ENCODE assay signal across 24 mouse cellular contexts in the genomic region with DNA sequence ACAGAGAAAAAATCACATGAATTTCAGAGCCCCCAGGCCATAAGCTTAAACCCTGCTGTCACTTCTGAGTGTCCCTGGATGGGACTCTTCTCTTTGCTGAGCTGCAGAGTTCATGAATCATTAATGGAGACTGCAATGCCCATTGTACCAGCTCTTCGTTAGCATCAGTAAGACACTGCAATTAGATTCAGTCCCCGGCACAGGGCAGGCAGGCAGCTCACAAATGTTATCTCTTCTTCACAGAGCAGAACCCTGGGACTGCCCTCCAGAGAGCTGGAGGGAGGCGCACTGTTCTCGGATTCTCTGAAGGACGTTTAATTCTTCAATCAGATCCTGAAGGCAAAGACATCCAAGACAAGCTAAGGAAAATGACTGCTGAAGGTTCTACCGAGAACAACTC.
DNase-seq lines count a peak whose midpoint lies in the region; ATAC-seq and TF ChIP-seq lines count a peak whose summit lies in the region.
"Had no signal": no experiment of that assay in that cellular context is flagged by ENCODE, and none has a peak within 500 bp of the region (broad histone marks: within the 10 kb centered on the region; RNA-seq: fewer than 3 reads in every experiment).

No protein-coding gene starts in this region.

- H3K4me1 ChIP-seq in midbrain, embryonic 11.5 days (ENCODE audit: control insufficient read depth, insufficient read depth, low read length): no peaks in the 10 kb centered on the region
- H3K4me1 ChIP-seq in midbrain, embryonic 10.5 days: no peaks in the 10 kb centered on the region
- H3K4me1 ChIP-seq in midbrain, embryonic 13.5 days (replicated peaks): no peaks in the 10 kb centered on the region
- H3K4me1 ChIP-seq in midbrain, postnatal 0 days (ENCODE audit: insufficient read depth, low read length): no peaks in the 10 kb centered on the region
- H3K4me1 ChIP-seq: embryonic facial prominence, embryonic 10.5 days; embryonic facial prominence, embryonic 12.5 days had no signal

- no peak for DNase-seq in midbrain, embryonic 11.5 days (ENCODE audit: low spot score, missing footprints)
- DNase-seq in midbrain, embryonic 10.5 days (ENCODE audit: low spot score): no peak
- no peak for DNase-seq in midbrain, postnatal 0 days (ENCODE audit: low spot score)
- DNase-seq in retina, embryonic 14.5 days (ENCODE audit: low spot score): peak; percentile 26
- DNase-seq in retina, postnatal 1 day: no peak
- DNase-seq in brain, embryonic 14.5 days (ENCODE audit: low read depth): peak; percentile 63
- DNase-seq in left cerebral cortex, postnatal 4 days: no peak
- DNase-seq: adrenal gland, adult 8-10 months; adrenal gland, postnatal 14 days; adrenal gland, postnatal 36 days; cerebellum, adult 11 months; cerebellum, adult 18-20 months; cerebellum, adult 9-10 months; cerebellum, postnatal 10 days; cerebellum, postnatal 25 days; forebrain, postnatal 0 days had no signal

- H3K9me3 ChIP-seq in midbrain, embryonic 11.5 days (ENCODE audit: control insufficient read depth, low read length): no peaks in the 10 kb centered on the region; the same call in 1 of the 2 replicates
- H3K9me3 ChIP-seq in midbrain, embryonic 10.5 days (replicated peaks): no peaks in the 10 kb centered on the region
- no peaks in the 10 kb centered on the region for H3K9me3 ChIP-seq in midbrain, embryonic 13.5 days
- no peaks in the 10 kb centered on the region for H3K9me3 ChIP-seq in midbrain, postnatal 0 days (ENCODE audit: low read length)
- H3K9me3 ChIP-seq: embryonic facial prominence, embryonic 10.5 days; embryonic facial prominence, embryonic 12.5 days; forebrain, embryonic 13.5 days; forebrain, embryonic 15.5 days had no signal

- no peaks in the 10 kb centered on the region for H3K27me3 ChIP-seq in midbrain, embryonic 11.5 days (ENCODE audit: control insufficient read depth, insufficient read depth, low read length)
- H3K27me3 ChIP-seq in midbrain, embryonic 10.5 days (ENCODE audit: low read depth, poor library complexity, severe bottlenecking): no peaks in the 10 kb centered on the region
- H3K27me3 ChIP-seq in midbrain, embryonic 13.5 days: no peaks in the 10 kb centered on the region
- H3K27me3 ChIP-seq in midbrain, postnatal 0 days (ENCODE audit: insufficient read depth, low read length): no peaks in the 10 kb centered on the region
- H3K27me3 ChIP-seq: embryonic facial prominence, embryonic 12.5 days; forebrain, embryonic 13.5 days; forebrain, embryonic 15.5 days; Patski had no signal

- TF ChIP-seq POLR2A in brain, embryonic 14.5 days (IDR thresholded peaks at IDR 0.05; ENCODE audit: borderline replicate concordance, extremely low read depth, insufficient read depth, insufficient read length, poor library complexity, severe bottlenecking): no peak

- H3K9ac ChIP-seq in midbrain, embryonic 11.5 days (ENCODE audit: low read length): no peak overlapping the region
- H3K9ac ChIP-seq in midbrain, embryonic 13.5 days (replicated peaks): no peak overlapping the region
- no peak overlapping the region for H3K9ac ChIP-seq in midbrain, postnatal 0 days (replicated peaks; ENCODE audit: low read length, poor library complexity, severe bottlenecking)
- H3K9ac ChIP-seq: embryonic facial prominence, embryonic 12.5 days; forebrain, embryonic 13.5 days; forebrain, embryonic 15.5 days; forebrain, postnatal 0 days had no signal

- H3K4me2 ChIP-seq in midbrain, embryonic 11.5 days: no peak overlapping the region
- H3K4me2 ChIP-seq in midbrain, embryonic 13.5 days (replicated peaks): no peak overlapping the region
- H3K4me2 ChIP-seq in midbrain, postnatal 0 days (ENCODE audit: low read depth, low read length, poor library complexity, severe bottlenecking): no peak overlapping the region
- H3K4me2 ChIP-seq: embryonic facial prominence, embryonic 12.5 days; forebrain, embryonic 13.5 days; forebrain, embryonic 15.5 days had no signal

- TF ChIP-seq CTCF in midbrain, postnatal 0 days (IDR thresholded peaks at IDR 0.05): no peak
- TF ChIP-seq CTCF in brain, embryonic 14.5 days (IDR thresholded peaks at IDR 0.05; ENCODE audit: borderline replicate concordance, extremely low read depth, insufficient read depth, insufficient read length): no peak

- H3K36me3 ChIP-seq in midbrain, embryonic 11.5 days (ENCODE audit: control insufficient read depth, insufficient read depth, low read length): no peaks in the 10 kb centered on the region
- H3K36me3 ChIP-seq in midbrain, embryonic 10.5 days: no peaks in the 10 kb centered on the region
- H3K36me3 ChIP-seq in midbrain, embryonic 13.5 days: no peaks in the 10 kb centered on the region
- H3K36me3 ChIP-seq in midbrain, postnatal 0 days (ENCODE audit: insufficient read depth, low read length): no peaks in the 10 kb centered on the region
- H3K36me3 ChIP-seq: embryonic facial prominence, embryonic 10.5 days; embryonic facial prominence, embryonic 12.5 days; forebrain, embryonic 15.5 days; G1E had no signal

- ATAC-seq in midbrain, embryonic 11.5 days (ENCODE audit: low FRiP score): peak; percentile 40; the same call in 1 of the 2 replicates
- ATAC-seq in midbrain, embryonic 13.5 days: peak; percentile 63
- no peak for ATAC-seq in midbrain, postnatal 0 days (ENCODE audit: low FRiP score)
- ATAC-seq: activated CD4-positive, CD25-positive, alpha-beta regulatory T cell, adult 4 months; forebrain, embryonic 13.5 days; forebrain, embryonic 15.5 days; forebrain, postnatal 0 days; Patski had no signal

- H3K4me3 ChIP-seq in midbrain, embryonic 11.5 days (ENCODE audit: low read depth, low read length): no peak overlapping the region
- H3K4me3 ChIP-seq in midbrain, embryonic 10.5 days: no peak overlapping the region
- no peak overlapping the region for H3K4me3 ChIP-seq in midbrain, embryonic 13.5 days (replicated peaks)
- no peak overlapping the region for H3K4me3 ChIP-seq in midbrain, postnatal 0 days (ENCODE audit: low read depth, low read length)
- H3K4me3 ChIP-seq: embryonic facial prominence, embryonic 10.5 days; embryonic facial prominence, embryonic 12.5 days; forebrain, embryonic 13.5 days; forebrain, embryonic 15.5 days had no signal

- intact Hi-C loops in left cerebral cortex, postnatal 4 days (cut with DNase I): no loop called here

- 64% methylated on average over 6 of the region's 6 CpGs for WGBS in midbrain, embryonic 11.5 days
- WGBS in midbrain, embryonic 10.5 days: 81% methylated on average over 6 of the region's 6 CpGs
- 40% methylated on average over 6 of the region's 6 CpGs for WGBS in midbrain, embryonic 13.5 days
- 29% methylated on average over 6 of the region's 6 CpGs for WGBS in midbrain, postnatal 0 days

- H3K27ac ChIP-seq in midbrain, embryonic 11.5 days (ENCODE audit: low read depth, low read length): no peak overlapping the region
- no peak overlapping the region for H3K27ac ChIP-seq in midbrain, embryonic 10.5 days (replicated peaks)
- H3K27ac ChIP-seq in midbrain, embryonic 13.5 days: 0 out of 2 replicates have a peak overlapping the region, but pooled peaks have one; percentile 22
- no peak overlapping the region for H3K27ac ChIP-seq in midbrain, postnatal 0 days (ENCODE audit: low read depth, low read length)
- H3K27ac ChIP-seq: embryonic facial prominence, embryonic 10.5 days; embryonic facial prominence, embryonic 12.5 days; forebrain, embryonic 13.5 days; forebrain, embryonic 15.5 days had no signal

Comparison
In these comparisons a context has a peak if more than half of its experiments do, and no peak if none do; other contexts are left out.
1. DNase-seq: peak in retina, embryonic 14.5 days (single experiment) and brain, embryonic 14.5 days (single experiment); none in midbrain, embryonic 11.5 days (single experiment), midbrain, embryonic 10.5 days (single experiment), midbrain, postnatal 0 days (single experiment), retina, postnatal 1 day (single experiment) and left cerebral cortex, postnatal 4 days (single experiment).